Mouse (Mus musculus): ENCODE measurements around the gene Mecom. TPM values are rescaled to one million over a fixed set of nuclear protein-coding genes. Genes with fewer than 3 reads are reported as not detected.

The Mecom gene
- polyA plus RNA-seq, 1 experiment from 2014 or later, result 13.0 TPM

- H3K4me1 ChIP-seq (ENCODE audit: control insufficient read depth, insufficient read depth, low read length), result no peaks in the 10 kb centered on the region
- no peak for DNase-seq (ENCODE audit: low spot score)
These were observed 414.8 kb downstream of the Mecom start for GRCm38 (mm10) chr3:30132981-30133380.

GRCm38 (mm10) chr3:30132370-30132769, 415.4 kb downstream of the Mecom start:
- 77% methylated on average over 2 of the region's 2 CpGs for WGBS
- no peaks in the 10 kb centered on the region for H3K27me3 ChIP-seq (replicated peaks; ENCODE audit: control insufficient read depth, insufficient read depth, low read length)
- H3K4me1 ChIP-seq (ENCODE audit: control insufficient read depth, insufficient read depth, low read length), result no peaks in the 10 kb centered on the region
- H3K9ac ChIP-seq (ENCODE audit: low read depth, low read length), result no peak overlapping the region
- no peaks in the 10 kb centered on the region for H3K9me3 ChIP-seq (ENCODE audit: control insufficient read depth, low read length)
- no peak for ATAC-seq (ENCODE audit: low read depth)
- H3K27ac ChIP-seq (replicated peaks; ENCODE audit: low read depth, low read length), result no peak overlapping the region
- no peak overlapping the region for H3K4me2 ChIP-seq (ENCODE audit: low read depth, low read length)
- H3K4me3 ChIP-seq (ENCODE audit: low read depth, low read length), result no peak overlapping the region
- DNase-seq (ENCODE audit: low spot score), result no peak
- no peaks in the 10 kb centered on the region for H3K36me3 ChIP-seq (ENCODE audit: control insufficient read depth, insufficient read depth, low read length)

More at GRCm38 (mm10) chr3:30132981-30133380, 414.8 kb downstream of the Mecom start:
- H3K4me3 ChIP-seq (ENCODE audit: low read depth, low read length), result no peak overlapping the region
- 79% methylated on average over 3 of the region's 3 CpGs for WGBS
- H3K36me3 ChIP-seq (ENCODE audit: control insufficient read depth, insufficient read depth, low read length), result no peaks in the 10 kb centered on the region
- no peak overlapping the region for H3K27ac ChIP-seq (replicated peaks; ENCODE audit: low read depth, low read length)
- no peak overlapping the region for H3K9ac ChIP-seq (ENCODE audit: low read depth, low read length)
- H3K9me3 ChIP-seq (ENCODE audit: control insufficient read depth, low read length), result no peaks in the 10 kb centered on the region
- H3K27me3 ChIP-seq (replicated peaks; ENCODE audit: control insufficient read depth, insufficient read depth, low read length), result no peaks in the 10 kb centered on the region
- H3K4me2 ChIP-seq (ENCODE audit: low read depth, low read length), result no peak overlapping the region
- no peak for ATAC-seq (ENCODE audit: low read depth)

DNA sequence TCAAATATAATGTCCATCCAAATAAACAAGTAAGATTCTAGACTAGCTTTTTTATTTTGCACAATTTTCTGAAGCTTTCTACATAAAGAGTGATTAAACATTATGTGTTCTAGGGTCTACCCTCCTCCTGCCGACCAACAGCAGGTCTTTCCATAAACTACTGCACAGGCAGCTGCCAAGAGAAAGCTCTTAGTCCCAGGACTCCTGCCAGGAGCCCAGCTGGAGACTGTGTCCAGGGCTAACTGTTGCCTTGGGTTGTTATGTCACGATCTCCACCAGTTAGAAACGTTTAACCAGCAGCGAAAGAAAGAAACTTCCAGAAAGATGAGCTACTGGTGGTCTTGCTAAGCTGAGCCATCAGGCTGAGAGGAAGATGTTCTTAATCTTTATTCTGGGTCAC, 417.3 kb downstream of the Mecom start:
- DNase-seq (ENCODE audit: low spot score), result no peak
- Histone ChIP-seq H3K4me3 (ENCODE audit: low read depth, low read length) (no peak overlapping the region), H3K9me3 (ENCODE audit: control insufficient read depth, low read length) (no peaks in the 10 kb centered on the region), H3K4me1 (ENCODE audit: control insufficient read depth, insufficient read depth, low read length) (no peaks in the 10 kb centered on the region), H3K4me2 (ENCODE audit: low read depth, low read length) (no peak overlapping the region), H3K9ac (ENCODE audit: low read depth, low read length) (no peak overlapping the region), H3K27me3 (replicated peaks; ENCODE audit: control insufficient read depth, insufficient read depth, low read length) (no peaks in the 10 kb centered on the region), H3K27ac (replicated peaks; ENCODE audit: low read depth, low read length) (no peak overlapping the region), H3K36me3 (ENCODE audit: control insufficient read depth, insufficient read depth, low read length) (no peaks in the 10 kb centered on the region)
- no peak for ATAC-seq (ENCODE audit: low read depth)
- WGBS, result 61% methylated on average over 4 of the region's 4 CpGs

DNA sequence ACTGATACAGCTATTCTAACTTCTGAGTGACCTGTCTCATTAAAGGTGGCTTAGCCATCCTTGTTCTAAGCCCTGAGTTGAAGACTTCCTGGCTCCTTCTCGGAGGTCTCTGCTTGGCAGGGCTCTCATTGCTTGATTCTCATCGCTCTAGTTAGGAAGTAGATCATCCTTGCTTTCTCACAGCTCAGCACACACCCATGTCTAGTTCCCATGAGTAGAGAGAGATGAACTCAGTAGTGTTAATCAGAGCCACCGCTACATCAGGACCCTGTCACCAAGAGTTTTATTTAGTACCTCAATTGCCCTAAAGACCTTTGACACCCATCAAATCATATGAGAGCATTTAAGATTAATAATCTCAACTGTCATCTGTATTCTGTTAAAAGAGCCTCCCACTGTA, 425.2 kb downstream of the Mecom start:
- Histone ChIP-seq H3K27ac (replicated peaks; ENCODE audit: low read depth, low read length) (no peak overlapping the region), H3K36me3 (ENCODE audit: control insufficient read depth, insufficient read depth, low read length) (no peaks in the 10 kb centered on the region), H3K4me1 (ENCODE audit: control insufficient read depth, insufficient read depth, low read length) (0 out of 2 replicates have a peak, but pooled peaks cover 5% of the 10 kb centered on the region), H3K9me3 (ENCODE audit: control insufficient read depth, low read length) (no peaks in the 10 kb centered on the region), H3K4me3 (ENCODE audit: low read depth, low read length) (no peak overlapping the region), H3K9ac (ENCODE audit: low read depth, low read length) (no peak overlapping the region), H3K27me3 (replicated peaks; ENCODE audit: control insufficient read depth, insufficient read depth, low read length) (no peaks in the 10 kb centered on the region), H3K4me2 (ENCODE audit: low read depth, low read length) (no peak overlapping the region)
- WGBS, result 89% methylated on average over 3 of the region's 3 CpGs
- DNase-seq (ENCODE audit: low spot score) (no peak), ATAC-seq (ENCODE audit: low read depth) (no peak)

DNA sequence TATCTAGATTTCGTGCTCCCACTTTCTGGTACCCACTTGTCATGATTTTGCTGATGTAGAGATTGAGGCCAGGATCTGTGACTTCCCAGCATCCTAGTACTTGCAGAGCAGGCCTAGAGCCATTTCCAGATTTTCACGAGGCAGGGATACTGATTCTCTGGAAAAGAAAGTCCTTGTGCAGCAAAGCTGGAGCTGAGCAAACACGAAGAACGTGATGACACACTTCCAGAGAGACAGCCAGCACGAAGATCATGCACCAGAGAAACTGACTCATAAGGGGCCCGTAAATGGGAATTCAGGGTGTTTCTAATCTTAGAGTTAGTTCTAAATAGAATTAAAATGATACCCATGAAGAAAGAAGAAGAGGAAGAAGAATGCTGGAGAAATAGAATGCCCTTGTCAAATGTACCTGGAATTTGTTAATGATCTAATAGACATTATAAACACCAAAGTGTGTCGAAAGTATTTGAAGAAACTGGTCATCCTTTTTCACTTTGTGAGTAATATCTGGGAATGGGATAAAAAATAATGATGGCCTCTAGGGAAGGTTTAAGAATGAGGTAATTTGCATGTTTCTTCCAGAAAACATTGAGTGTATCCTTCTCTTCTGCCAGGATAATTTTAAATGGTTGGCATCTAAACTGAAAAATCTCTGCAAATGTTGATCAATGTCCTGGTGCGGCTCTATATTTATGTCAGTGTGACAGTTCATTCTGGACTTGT, 426.9 kb downstream of the Mecom start:
- Histone ChIP-seq H3K27me3 (replicated peaks; ENCODE audit: control insufficient read depth, insufficient read depth, low read length) (no peaks in the 10 kb centered on the region), H3K9me3 (ENCODE audit: control insufficient read depth, low read length) (no peaks in the 10 kb centered on the region), H3K27ac (replicated peaks; ENCODE audit: low read depth, low read length) (no peak overlapping the region), H3K9ac (ENCODE audit: low read depth, low read length) (no peak overlapping the region), H3K36me3 (ENCODE audit: control insufficient read depth, insufficient read depth, low read length) (no peaks in the 10 kb centered on the region), H3K4me3 (ENCODE audit: low read depth, low read length) (no peak overlapping the region), H3K4me1 (ENCODE audit: control insufficient read depth, insufficient read depth, low read length) (0 out of 2 replicates have a peak, but pooled peaks cover 6% of the 10 kb centered on the region), H3K4me2 (ENCODE audit: low read depth, low read length) (no peak overlapping the region)
- ATAC-seq (ENCODE audit: low read depth), result no peak
- no peak for DNase-seq (ENCODE audit: low spot score)
- 87% methylated on average over 8 of the region's 8 CpGs for WGBS

GRCm38 (mm10) chr3:30118594-30119297, 429.1 kb downstream of the Mecom start:
- Histone ChIP-seq H3K4me3 (ENCODE audit: low read depth, low read length) (no peak overlapping the region), H3K4me1 (ENCODE audit: control insufficient read depth, insufficient read depth, low read length) (0 out of 2 replicates have a peak, but pooled peaks cover 10% of the 10 kb centered on the region), H3K9me3 (ENCODE audit: control insufficient read depth, low read length) (no peaks in the 10 kb centered on the region), H3K9ac (ENCODE audit: low read depth, low read length) (no peak overlapping the region), H3K36me3 (ENCODE audit: control insufficient read depth, insufficient read depth, low read length) (no peaks in the 10 kb centered on the region), H3K27ac (replicated peaks; ENCODE audit: low read depth, low read length) (no peak overlapping the region), H3K27me3 (replicated peaks; ENCODE audit: control insufficient read depth, insufficient read depth, low read length) (no peaks in the 10 kb centered on the region), H3K4me2 (ENCODE audit: low read depth, low read length) (no peak overlapping the region)
- 65% methylated on average over 7 of the region's 7 CpGs for WGBS
- DNase-seq (ENCODE audit: low spot score), result peak; percentile 19
- ATAC-seq (ENCODE audit: low read depth), result no peak

- Histone ChIP-seq H3K9me3 (ENCODE audit: control insufficient read depth, low read length) (no peaks in the 10 kb centered on the region), H3K27me3 (replicated peaks; ENCODE audit: control insufficient read depth, insufficient read depth, low read length) (no peaks in the 10 kb centered on the region), H3K9ac (ENCODE audit: low read depth, low read length) (no peak overlapping the region), H3K4me1 (ENCODE audit: control insufficient read depth, insufficient read depth, low read length) (0 out of 2 replicates have a peak, but pooled peaks cover 9% of the 10 kb centered on the region), H3K4me3 (ENCODE audit: low read depth, low read length) (no peak overlapping the region), H3K4me2 (ENCODE audit: low read depth, low read length) (no peak overlapping the region), H3K27ac (replicated peaks; ENCODE audit: low read depth, low read length) (no peak overlapping the region), H3K36me3 (ENCODE audit: control insufficient read depth, insufficient read depth, low read length) (no peaks in the 10 kb centered on the region)
- 44% methylated on average over 3 of the region's 3 CpGs for WGBS
- DNase-seq (ENCODE audit: low spot score) (no peak), ATAC-seq (ENCODE audit: low read depth) (no peak)
These were observed 434.5 kb downstream of the Mecom start for GRCm38 (mm10) chr3:30113249-30113770.

DNA sequence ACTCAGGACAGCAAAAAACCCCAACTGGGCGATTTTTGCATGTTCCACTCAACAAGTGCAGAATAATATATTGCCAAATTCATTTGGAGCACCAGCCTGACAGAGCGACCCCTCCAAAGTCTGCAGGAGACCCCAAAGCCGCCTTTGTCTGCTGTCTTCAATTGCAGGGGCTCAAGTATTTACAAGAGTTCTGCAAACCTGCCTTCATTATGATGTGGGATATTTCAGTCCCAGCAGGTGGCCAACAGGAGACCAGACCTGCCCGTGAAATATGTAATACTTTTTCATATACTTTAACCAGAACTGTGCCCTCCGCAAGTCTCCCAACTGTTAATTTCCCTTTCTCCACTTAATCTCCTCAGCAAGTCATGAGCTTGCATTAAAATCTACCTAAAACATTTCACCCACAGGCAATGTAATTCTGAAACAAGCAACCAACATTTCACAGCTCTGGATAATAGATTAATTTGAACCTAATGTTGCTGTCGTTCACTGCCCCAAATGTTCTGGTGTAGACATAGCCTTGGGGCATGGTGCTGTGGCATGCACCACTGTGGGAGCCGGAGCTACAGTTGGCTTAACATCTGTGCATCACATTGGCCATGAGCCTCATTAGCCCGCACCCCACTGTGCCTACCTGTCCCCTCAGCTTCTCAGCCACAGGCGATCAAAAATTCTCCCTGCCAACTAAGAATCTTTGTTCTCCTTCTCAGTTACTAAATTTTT, 439.7 kb downstream of the Mecom start:
- H3K4me3 ChIP-seq (ENCODE audit: low read depth, low read length), result no peak overlapping the region
- H3K27ac ChIP-seq (replicated peaks; ENCODE audit: low read depth, low read length), result no peak overlapping the region
- 53% methylated on average over 9 of the region's 9 CpGs for WGBS
- no peak overlapping the region for H3K9ac ChIP-seq (ENCODE audit: low read depth, low read length)
- H3K36me3 ChIP-seq (ENCODE audit: control insufficient read depth, insufficient read depth, low read length), result no peaks in the 10 kb centered on the region
- H3K27me3 ChIP-seq (replicated peaks; ENCODE audit: control insufficient read depth, insufficient read depth, low read length), result no peaks in the 10 kb centered on the region; the same call in 1 of the 2 replicates
- peaks cover 10% of the 10 kb centered on the region for H3K4me1 ChIP-seq (ENCODE audit: control insufficient read depth, insufficient read depth, low read length)
- DNase-seq (ENCODE audit: low spot score) (no peak), ATAC-seq (ENCODE audit: low read depth) (no peak)
- no peaks in the 10 kb centered on the region for H3K9me3 ChIP-seq (ENCODE audit: control insufficient read depth, low read length)
- no peak overlapping the region for H3K4me2 ChIP-seq (ENCODE audit: low read depth, low read length)

Measured in embryonic facial prominence, embryonic 14.5 days (tissue).